Mouse (Mus musculus): ENCODE results near the gene Nfasc. TPM values are rescaled to one million over a fixed set of nuclear protein-coding genes. Genes with fewer than 3 reads are reported as not detected.
A peak's percentile ranks its signal among the peaks of the same experiment; 100 is the strongest.

Nfasc gene
- total RNA-seq, 4 experiments from 2014 or later = 3.9 to 12.0 (median 7.8) TPM

DNA sequence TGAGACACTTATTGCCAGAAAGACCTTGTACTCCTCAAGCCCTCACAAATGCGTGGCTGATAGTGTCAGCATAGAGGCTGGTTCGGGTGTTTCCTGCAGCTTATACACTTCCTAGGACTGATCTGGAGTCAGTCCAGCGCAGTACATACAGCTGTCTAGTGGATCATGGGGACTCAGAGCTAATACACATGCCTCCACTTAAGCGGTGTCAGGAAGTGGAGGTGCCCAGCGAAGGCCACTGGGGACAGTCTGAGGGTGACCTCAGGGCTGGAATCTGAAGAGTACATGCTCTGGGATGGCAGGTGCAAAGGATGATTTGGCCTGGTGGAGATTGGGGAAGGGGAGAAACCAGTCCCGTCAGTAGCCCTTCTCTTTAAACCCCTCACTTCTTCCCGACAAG is 200.9 kb downstream of the Nfasc start:
- DNase-seq = no peak

GRCm38 (mm10) chr1:132537736-132538135 is 203.9 kb downstream of the Nfasc start:
- DNase-seq = no peak

- DNase-seq = no peak
These were observed 205.2 kb downstream of the Nfasc start for GRCm38 (mm10) chr1:132536416-132536815.

- no peak for DNase-seq
These were observed 206.1 kb downstream of the Nfasc start for GRCm38 (mm10) chr1:132535541-132535940.

DNA sequence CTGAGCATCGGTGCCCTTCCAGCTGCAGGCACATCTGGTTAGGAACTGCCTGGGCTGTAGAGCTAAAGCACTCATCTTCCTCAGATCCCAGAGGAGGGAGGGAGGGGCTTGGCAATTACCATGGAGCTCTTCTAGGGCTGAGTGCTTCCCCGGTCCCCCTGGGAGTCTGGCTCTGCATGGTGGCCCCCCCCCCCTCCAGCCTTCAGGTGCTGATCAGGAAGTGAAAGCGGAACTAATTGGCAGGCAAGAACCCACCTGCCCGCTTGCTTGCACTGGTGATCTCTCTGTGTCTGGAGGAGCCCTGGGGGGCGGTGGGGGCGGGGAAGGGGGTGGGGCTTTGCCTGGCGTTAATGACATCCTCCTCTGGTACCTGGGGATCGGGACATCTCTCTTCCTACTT is 207.8 kb downstream of the Nfasc start:
- DNase-seq = no peak

- no peak for DNase-seq
These were observed 209.1 kb downstream of the Nfasc start for GRCm38 (mm10) chr1:132532521-132532920.

DNA sequence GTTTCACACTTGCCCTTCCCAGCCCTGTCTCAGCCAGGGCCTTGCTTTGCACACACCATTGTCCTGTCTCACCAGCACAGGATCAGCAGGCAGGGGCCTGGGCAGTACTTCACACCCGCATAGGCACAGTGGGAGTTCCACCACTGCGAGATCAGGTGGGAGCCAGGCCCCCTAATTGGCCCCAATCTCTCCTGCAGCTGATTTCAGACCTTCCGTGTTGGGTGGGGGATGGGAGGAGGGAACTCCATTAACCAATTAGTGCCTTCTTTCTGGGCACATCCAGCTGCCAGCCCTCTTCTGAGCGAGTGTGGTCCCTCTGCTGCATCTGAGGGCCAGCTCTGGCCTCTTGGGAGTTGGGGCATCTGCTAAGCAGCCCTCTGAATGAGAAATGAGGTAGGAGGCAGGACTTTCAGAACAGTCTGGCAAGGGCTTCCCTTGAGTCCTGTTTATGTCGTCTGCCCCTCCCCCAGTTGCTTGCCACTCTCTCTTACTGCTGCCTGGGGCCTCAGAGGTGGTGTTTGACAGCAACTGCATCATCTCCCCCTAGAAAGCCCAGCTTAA is 210.9 kb downstream of the Nfasc start:
- DNase-seq = no peak

DNA sequence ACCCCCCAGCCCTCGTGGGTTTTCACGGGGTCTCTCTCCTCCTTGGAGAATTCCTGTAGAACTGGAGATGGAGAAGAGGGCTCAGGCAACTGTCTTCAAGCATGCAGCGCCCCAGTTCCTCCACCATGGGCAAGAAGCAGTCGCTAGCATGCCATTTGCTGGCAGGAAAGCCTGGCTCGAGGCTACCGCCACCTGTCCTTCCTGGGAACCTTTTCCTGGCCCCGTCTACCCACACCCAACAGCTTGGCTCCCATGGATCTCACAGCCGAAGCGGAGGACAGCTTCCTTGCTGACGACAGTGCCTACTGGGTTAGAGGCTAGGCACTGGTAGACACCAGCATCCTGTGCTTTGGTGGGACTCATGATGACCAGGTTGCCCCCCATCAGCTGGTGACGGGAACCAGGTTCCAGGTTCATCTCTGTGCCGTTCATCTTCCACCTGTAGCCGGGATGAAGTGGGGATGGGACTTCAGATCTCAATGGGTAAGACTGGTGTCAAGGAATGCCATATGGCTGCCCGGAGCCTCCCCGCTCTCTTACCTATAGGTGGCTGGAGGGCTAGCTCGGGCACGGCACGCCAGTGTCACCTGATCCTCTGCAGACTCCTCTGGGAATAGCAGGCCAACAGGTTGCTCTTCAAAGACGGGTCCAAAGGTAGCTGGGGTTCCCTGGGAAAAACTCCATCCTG is 212.8 kb downstream of the Nfasc start:
- DNase-seq = no peak

DNA sequence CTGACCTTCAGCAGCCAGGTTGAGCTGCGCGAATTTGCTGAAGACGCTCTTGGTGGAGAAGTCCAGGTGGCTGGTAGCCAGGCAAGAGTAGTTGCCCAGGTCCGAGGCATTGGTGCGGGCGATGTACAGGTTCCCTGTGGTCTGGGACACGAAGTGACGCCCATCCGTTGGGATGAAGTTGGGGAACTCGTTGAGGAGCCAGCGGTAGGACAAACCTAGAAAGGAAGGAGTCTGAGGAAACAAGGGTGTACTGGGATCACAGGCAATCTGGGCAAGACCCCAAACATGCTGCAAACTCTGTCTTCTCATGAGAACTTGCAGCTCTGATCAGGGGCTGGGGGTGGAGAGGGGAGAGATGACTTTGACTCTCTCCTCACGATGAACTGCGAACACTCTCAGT is 213.5 kb downstream of the Nfasc start:
- DNase-seq = no peak

DNA sequence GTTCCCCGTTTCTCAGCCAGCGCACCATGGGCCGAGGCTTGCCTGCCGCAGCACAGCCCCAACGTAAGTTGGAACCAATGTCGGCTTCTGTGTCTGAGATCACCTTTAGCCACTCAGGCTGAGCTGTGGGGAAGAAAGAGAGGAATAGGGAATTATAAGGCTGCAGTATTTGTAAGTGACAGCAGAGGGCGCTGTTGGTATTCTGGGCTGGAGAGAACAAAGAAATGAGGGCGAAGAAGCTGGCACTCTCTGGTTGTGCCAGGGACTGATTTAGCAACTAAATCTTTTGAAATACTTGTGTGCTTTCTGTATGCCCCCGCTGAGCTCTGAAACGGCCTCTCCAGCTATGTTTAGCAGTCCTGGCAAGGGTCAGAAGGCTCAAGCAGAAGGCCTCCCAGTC is 215.8 kb downstream of the Nfasc start:
- DNase-seq = peak; percentile 27

DNA sequence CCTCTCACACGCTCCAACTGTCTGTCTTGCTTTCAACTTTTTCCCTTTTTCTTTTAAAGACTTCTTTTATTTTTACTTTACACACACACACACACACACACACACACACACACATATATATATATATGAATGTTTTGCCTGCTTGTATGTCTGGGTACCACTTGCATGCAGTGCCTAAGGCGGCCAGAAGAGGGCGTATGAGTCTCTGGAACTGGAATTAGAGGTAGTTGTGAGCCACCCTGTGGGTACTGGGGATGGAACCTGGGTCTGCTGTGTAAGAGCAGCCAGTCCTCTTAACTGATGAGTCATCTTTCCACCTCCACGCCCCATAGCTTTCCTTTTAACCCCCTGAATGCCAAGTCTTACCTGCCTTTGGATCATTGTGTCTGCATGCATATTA is 217.7 kb downstream of the Nfasc start:
- no peak for DNase-seq

GRCm38 (mm10) chr1:132523048-132523447 is 218.5 kb downstream of the Nfasc start:
- DNase-seq = no peak

- peak; percentile 37 for DNase-seq
These were observed 220.8 kb downstream of the Nfasc start for GRCm38 (mm10) chr1:132520764-132521163.

GRCm38 (mm10) chr1:132519734-132520133 is 221.9 kb downstream of the Nfasc start:
- DNase-seq = no peak

DNA sequence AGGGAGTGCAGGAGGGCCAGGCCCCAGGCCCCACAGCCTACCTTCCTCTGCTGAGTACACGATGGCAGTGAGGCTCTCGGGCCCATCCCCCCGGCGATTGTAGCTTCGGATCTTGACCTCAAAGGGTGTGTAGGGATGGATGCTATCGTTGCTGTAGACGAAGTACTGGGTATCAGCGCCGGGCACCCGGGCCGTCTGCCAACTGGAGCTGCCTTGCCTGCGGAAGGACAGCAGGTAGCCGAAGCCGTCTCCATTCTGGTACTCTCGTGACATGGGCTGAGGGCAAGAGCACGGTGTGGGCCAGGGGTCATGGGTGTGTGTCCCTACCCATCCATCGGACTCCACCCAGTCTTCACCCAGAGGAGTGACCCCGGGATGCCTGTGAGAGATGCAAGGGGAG is 223.0 kb downstream of the Nfasc start:
- no peak for DNase-seq

GRCm38 (mm10) chr1:132516776-132517175 is 224.8 kb downstream of the Nfasc start:
- DNase-seq = no peak

DNA sequence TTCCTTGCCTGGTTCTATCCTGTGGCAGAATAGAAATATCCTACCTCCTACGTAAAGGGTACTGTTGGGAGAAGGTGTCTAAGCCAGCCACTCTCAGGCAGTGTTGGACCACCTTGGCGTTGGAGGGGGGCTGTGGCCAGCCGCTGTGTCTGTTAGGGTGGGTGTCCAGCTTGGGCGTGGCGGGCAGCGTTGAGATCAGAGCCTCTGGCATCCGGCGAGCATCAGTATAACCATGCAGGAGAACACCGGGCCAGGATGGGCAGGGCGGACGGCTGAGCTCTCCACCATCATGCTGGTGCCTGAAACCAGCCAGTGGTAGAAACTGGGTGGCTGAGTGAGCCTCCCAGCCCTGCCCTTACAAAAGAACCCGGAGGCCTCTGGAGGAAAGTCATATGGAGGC is 226.3 kb downstream of the Nfasc start:
- DNase-seq = no peak

Other genes with a start within 250 kb of the Nfasc start
- 1 to 10 TPM; 4.2 to 9.0 (median 7.1) TPM for gene Tmem81, start 235.6 kb downstream of the Nfasc start, total RNA-seq (2022)
- gene Cntn2, start 198.5 kb downstream of the Nfasc start, total RNA-seq (2022) = under 1 TPM; 0.10 to 0.34 (median 0.18) TPM
- 10 to 100 TPM; 11.3 to 35.5 (median 24.4) TPM for gene Lrrn2, start 138.5 kb upstream of the Nfasc start, total RNA-seq (2022)

Measured in adrenal gland, adult 8-10 months (tissue).